Mouse (Mus musculus) ES-Bruce4 (cell line): Measurements from ENCODE around the gene Kcnh2. TPM values are rescaled to one million over a fixed set of nuclear protein-coding genes. Genes with fewer than 3 reads are reported as not detected.

Experiments used
- H3K27ac ChIP-seq: 2 replicates; pipeline ENCODE4 v1.5.1; 2012; ENCODE audit warnings: low read length, inconsistent platforms; ENCODE audit not compliant: insufficient read depth
- H3K27me3 ChIP-seq: 2 replicates; pipeline ENCODE4 v1.6.1; 2012; ENCODE audit warnings: mild to moderate bottlenecking, low read length, inconsistent platforms; ENCODE audit not compliant: control insufficient read depth, poor library complexity, insufficient read depth, severe bottlenecking
- H3K36me3 ChIP-seq: 2 replicates; pipeline ENCODE4 v1.6.1; 2012; ENCODE audit warnings: inconsistent platforms, mild to moderate bottlenecking, low read length, moderate library complexity; ENCODE audit not compliant: control insufficient read depth, poor library complexity, insufficient read depth, severe bottlenecking
- H3K4me1 ChIP-seq: one replicate; pipeline ENCODE4 v1.8.1; 2011; ENCODE audit warnings: low read length; ENCODE audit not compliant: control insufficient read depth, insufficient read depth
- H3K4me3 ChIP-seq: 2 replicates; pipeline ENCODE4 v1.5.1; 2011; ENCODE audit warnings: low read depth, mild to moderate bottlenecking, low read length
- H3K9ac ChIP-seq: 2 replicates; pipeline ENCODE4 v1.6.1; 2012; ENCODE audit warnings: low read depth, mild to moderate bottlenecking, inconsistent platforms; ENCODE audit not compliant: poor library complexity, severe bottlenecking
- H3K9me3 ChIP-seq: replicated peaks from 2 replicates; pipeline ENCODE4 v1.6.1; 2012; ENCODE audit warnings: mild to moderate bottlenecking, low read length, inconsistent platforms; ENCODE audit not compliant: control insufficient read depth, poor library complexity, insufficient read depth, severe bottlenecking
- CTCF ChIP-seq: IDR thresholded peaks from one replicate; pipeline ENCODE4 v1.8.1; 2011; ENCODE audit warnings: low read depth, low read length
- EP300 ChIP-seq: IDR thresholded peaks from 2 replicates; pipeline ENCODE4 v1.6.1; 2011; ENCODE audit warnings: low read depth, low read length; ENCODE audit not compliant: insufficient read depth
- POLR2A ChIP-seq: IDR thresholded peaks from one replicate; pipeline ENCODE4 v1.8.1; 2011; ENCODE audit warnings: low read length; ENCODE audit not compliant: insufficient read depth
- polyA plus RNA-seq: library from polyadenylated mRNA; stranded (reverse); fragments of >200 nt; gene quantifications from 2 replicates; pipeline ENCODE4 v1.2.4, GENCODE M21; 2011; ENCODE audit warnings: low read depth; ENCODE audit not compliant: missing spikeins, insufficient read depth, insufficient read length

Gene Kcnh2
- polyA plus RNA-seq, 1 experiment = 3.3 TPM

GRCm38 (mm10) chr5:24329965-24330298 is 21.5 kb downstream of the Kcnh2 start:
- peak overlapping the region; percentile 19; the same call in 1 of the 2 replicates for H3K4me3 ChIP-seq
- H3K9me3 ChIP-seq = no peaks in the 10 kb centered on the region
- H3K9ac ChIP-seq = no peak overlapping the region
- H3K27ac ChIP-seq = no peak overlapping the region
- no peaks in the 10 kb centered on the region for H3K4me1 ChIP-seq
- H3K27me3 ChIP-seq = no peaks in the 10 kb centered on the region
- TF ChIP-seq CTCF (no peak), POLR2A (no peak), EP300 (no peak)
- H3K36me3 ChIP-seq = no peaks in the 10 kb centered on the region

- H3K9me3 ChIP-seq = no peaks in the 10 kb centered on the region
- TF ChIP-seq CTCF = no peak
- no peak for TF ChIP-seq EP300
- no peak for TF ChIP-seq POLR2A
- H3K4me3 ChIP-seq = peak overlapping the region; percentile 27
- H3K4me1 ChIP-seq = no peaks in the 10 kb centered on the region
- peak overlapping the region; percentile 29; the same call in 1 of the 2 replicates for H3K9ac ChIP-seq
- H3K27ac ChIP-seq = no peak overlapping the region
- no peaks in the 10 kb centered on the region for H3K36me3 ChIP-seq
- no peaks in the 10 kb centered on the region for H3K27me3 ChIP-seq
Measured at GRCm38 (mm10) chr5:24329212-24329964, 22.0 kb downstream of the Kcnh2 start.

GRCm38 (mm10) chr5:24328813-24329211 is 22.6 kb downstream of the Kcnh2 start:
- H3K27me3 ChIP-seq = no peaks in the 10 kb centered on the region
- H3K9ac ChIP-seq = peak overlapping the region; percentile 29; the same call in 1 of the 2 replicates
- TF ChIP-seq CTCF (no peak), POLR2A (no peak), EP300 (no peak)
- no peak overlapping the region for H3K4me3 ChIP-seq
- H3K4me1 ChIP-seq = no peaks in the 10 kb centered on the region
- H3K36me3 ChIP-seq = no peaks in the 10 kb centered on the region
- H3K9me3 ChIP-seq = no peaks in the 10 kb centered on the region
- H3K27ac ChIP-seq = no peak overlapping the region

- Histone ChIP-seq H3K27me3 (no peaks in the 10 kb centered on the region), H3K4me1 (no peaks in the 10 kb centered on the region)
- no peak for TF ChIP-seq CTCF
- TF ChIP-seq POLR2A = no peak
Measured at GRCm38 (mm10) chr5:24326842-24327417, 24.5 kb downstream of the Kcnh2 start.

GRCm38 (mm10) chr5:24326166-24326841 is 25.1 kb downstream of the Kcnh2 start:
- Histone ChIP-seq H3K36me3 (no peaks in the 10 kb centered on the region), H3K9me3 (no peaks in the 10 kb centered on the region), H3K4me3 (no peak overlapping the region), H3K4me1 (no peaks in the 10 kb centered on the region), H3K27ac (no peak overlapping the region), H3K27me3 (no peaks in the 10 kb centered on the region), H3K9ac (no peak overlapping the region)
- TF ChIP-seq EP300 (no peak), CTCF (no peak), POLR2A (no peak)

More at GRCm38 (mm10) chr5:24326842-24327417, 24.5 kb downstream of the Kcnh2 start:
- H3K4me3 ChIP-seq = no peak overlapping the region
- H3K9me3 ChIP-seq = no peaks in the 10 kb centered on the region
- no peak overlapping the region for H3K27ac ChIP-seq
- no peak overlapping the region for H3K9ac ChIP-seq
- H3K36me3 ChIP-seq = no peaks in the 10 kb centered on the region

- Histone ChIP-seq H3K9ac (no peak overlapping the region), H3K4me3 (peak overlapping the region; percentile 44), H3K4me1 (no peaks in the 10 kb centered on the region), H3K27me3 (no peaks in the 10 kb centered on the region), H3K27ac (no peak overlapping the region), H3K36me3 (no peaks in the 10 kb centered on the region), H3K9me3 (no peaks in the 10 kb centered on the region)
- TF ChIP-seq EP300 (no peak), CTCF (no peak), POLR2A (no peak)
Measured at GRCm38 (mm10) chr5:24325251-24325650, 26.2 kb downstream of the Kcnh2 start.
